Mouse (Mus musculus): ENCODE measurements around the gene Rnf128. TPM values are rescaled to one million over a fixed set of nuclear protein-coding genes. Genes with fewer than 3 reads are reported as not detected.

The Rnf128 gene
- polyA plus RNA-seq, 1 experiment, result 5.2 TPM

- no peaks in the 10 kb centered on the region for H3K27me3 ChIP-seq (ENCODE audit: control insufficient read depth, insufficient read depth, insufficient read length)
- TF ChIP-seq TCF3 (IDR thresholded peaks at IDR 0.05; ENCODE audit: insufficient read length, low read depth) (no peak), E2F4 (IDR thresholded peaks at IDR 0.05; ENCODE audit: insufficient read depth) (no peak), POLR2AphosphoS2 (IDR thresholded peaks at IDR 0.05; ENCODE audit: insufficient read length, low read depth) (no peak), REST (IDR thresholded peaks at IDR 0.05; ENCODE audit: insufficient read depth, insufficient read length) (no peak), TCF12 (IDR thresholded peaks at IDR 0.05; ENCODE audit: insufficient read depth, poor library complexity, severe bottlenecking) (no peak), MYOG (IDR thresholded peaks at IDR 0.05; ENCODE audit: control insufficient read depth in 1 of 3, insufficient read depth in 1 of 3, insufficient read length in 2 of 3, low read depth in 2 of 3) (no peak), CEBPB (IDR thresholded peaks at IDR 0.05; ENCODE audit: insufficient read depth, poor library complexity, severe bottlenecking) (no peak), MYOD1 (IDR thresholded peaks at IDR 0.05; ENCODE audit: control insufficient read depth in 1 of 3, insufficient read length in 2 of 3, low read depth in 2 of 3) (no peak), USF1 (IDR thresholded peaks at IDR 0.05; ENCODE audit: low read depth) (no peak), SRF (IDR thresholded peaks at IDR 0.05; ENCODE audit: control insufficient read depth, insufficient read length, low read depth) (no peak), MAX (IDR thresholded peaks at IDR 0.05; ENCODE audit: low read depth) (no peak), POLR2A (IDR thresholded peaks at IDR 0.05; ENCODE audit: insufficient read length, low read depth) (no peak)
- H3K79me2 ChIP-seq (ENCODE audit: control insufficient read depth, insufficient read depth), result no peaks in the 10 kb centered on the region
These were observed 77.3 kb downstream of the Rnf128 start for GRCm38 (mm10) chrX:139640418-139640817.

GRCm38 (mm10) chrX:139652226-139652625, 89.1 kb downstream of the Rnf128 start:
- Histone ChIP-seq H3ac (ENCODE audit: control insufficient read depth, insufficient read length) (no peak overlapping the region), H3K36me3 (ENCODE audit: control insufficient read depth, insufficient read depth) (no peaks in the 10 kb centered on the region), H3K27me3 (ENCODE audit: control insufficient read depth, insufficient read depth, insufficient read length) (no peaks in the 10 kb centered on the region), H3K4me2 (ENCODE audit: low read depth) (no peak overlapping the region), H3K4me3 (no peak overlapping the region), H3K79me2 (ENCODE audit: control insufficient read depth, insufficient read depth) (no peaks in the 10 kb centered on the region)
- no peak for TF ChIP-seq TCF12 (IDR thresholded peaks at IDR 0.05; ENCODE audit: insufficient read depth, poor library complexity, severe bottlenecking)
- no peak for TF ChIP-seq MYOG (IDR thresholded peaks at IDR 0.05; ENCODE audit: control insufficient read depth in 1 of 3, insufficient read depth in 1 of 3, insufficient read length in 2 of 3, low read depth in 2 of 3)
- TF ChIP-seq MYOD1 (IDR thresholded peaks at IDR 0.05; ENCODE audit: control insufficient read depth in 1 of 3, insufficient read length in 2 of 3, low read depth in 2 of 3), result no peak

More at GRCm38 (mm10) chrX:139640418-139640817, 77.3 kb downstream of the Rnf128 start:
- Histone ChIP-seq H3K4me2 (ENCODE audit: low read depth) (no peak overlapping the region), H3K36me3 (ENCODE audit: control insufficient read depth, insufficient read depth) (no peaks in the 10 kb centered on the region), H3K4me3 (no peak overlapping the region), H3ac (ENCODE audit: control insufficient read depth, insufficient read length) (no peak overlapping the region)

GRCm38 (mm10) chrX:139653292-139653691, 90.2 kb downstream of the Rnf128 start:
- H3K4me3 ChIP-seq, result no peak overlapping the region
- H3K79me2 ChIP-seq (ENCODE audit: control insufficient read depth, insufficient read depth), result no peaks in the 10 kb centered on the region
- H3K27me3 ChIP-seq (ENCODE audit: control insufficient read depth, insufficient read depth, insufficient read length), result no peaks in the 10 kb centered on the region
- H3K4me2 ChIP-seq (ENCODE audit: low read depth), result no peak overlapping the region
- H3ac ChIP-seq (ENCODE audit: control insufficient read depth, insufficient read length), result no peak overlapping the region
- H3K36me3 ChIP-seq (ENCODE audit: control insufficient read depth, insufficient read depth), result no peaks in the 10 kb centered on the region
- TF ChIP-seq MYOG (IDR thresholded peaks at IDR 0.05; ENCODE audit: control insufficient read depth in 1 of 3, insufficient read depth in 1 of 3, insufficient read length in 2 of 3, low read depth in 2 of 3) (peak in 2 of 3 experiments; percentile 23 to 74), CEBPB (IDR thresholded peaks at IDR 0.05; ENCODE audit: insufficient read depth, poor library complexity, severe bottlenecking) (peak; percentile 95), MYOD1 (IDR thresholded peaks at IDR 0.05; ENCODE audit: control insufficient read depth in 1 of 3, insufficient read length in 2 of 3, low read depth in 2 of 3) (peak in 2 of 3 experiments; percentile 47 to 84), MAX (IDR thresholded peaks at IDR 0.05; ENCODE audit: low read depth) (no peak), SRF (IDR thresholded peaks at IDR 0.05; ENCODE audit: control insufficient read depth, insufficient read length, low read depth) (no peak)

GRCm38 (mm10) chrX:139654350-139655063, 91.4 kb downstream of the Rnf128 start:
- no peaks in the 10 kb centered on the region for H3K36me3 ChIP-seq (ENCODE audit: control insufficient read depth, insufficient read depth)
- no peak overlapping the region for H3K4me3 ChIP-seq
- H3K79me2 ChIP-seq (ENCODE audit: control insufficient read depth, insufficient read depth), result no peaks in the 10 kb centered on the region
- H3ac ChIP-seq (ENCODE audit: control insufficient read depth, insufficient read length), result no peak overlapping the region
- TF ChIP-seq MYOD1 (IDR thresholded peaks at IDR 0.05; ENCODE audit: control insufficient read depth in 1 of 3, insufficient read length in 2 of 3, low read depth in 2 of 3) (peak in 1 of 3 experiments; percentile 71), USF1 (IDR thresholded peaks at IDR 0.05; ENCODE audit: low read depth) (no peak), SRF (IDR thresholded peaks at IDR 0.05; ENCODE audit: control insufficient read depth, insufficient read length, low read depth) (no peak), MAX (IDR thresholded peaks at IDR 0.05; ENCODE audit: low read depth) (no peak), CEBPB (IDR thresholded peaks at IDR 0.05; ENCODE audit: insufficient read depth, poor library complexity, severe bottlenecking) (no peak)
- H3K4me2 ChIP-seq (ENCODE audit: low read depth), result peak overlapping the region; percentile 12
- no peaks in the 10 kb centered on the region for H3K27me3 ChIP-seq (ENCODE audit: control insufficient read depth, insufficient read depth, insufficient read length)

GRCm38 (mm10) chrX:139662111-139662510, 99.0 kb downstream of the Rnf128 start:
- H3ac ChIP-seq (ENCODE audit: control insufficient read depth, insufficient read length), result no peak overlapping the region
- H3K4me2 ChIP-seq (ENCODE audit: low read depth), result no peak overlapping the region
- H3K4me3 ChIP-seq, result no peak overlapping the region
- H3K27me3 ChIP-seq (ENCODE audit: control insufficient read depth, insufficient read depth, insufficient read length), result no peaks in the 10 kb centered on the region
- TF ChIP-seq E2F4 (IDR thresholded peaks at IDR 0.05; ENCODE audit: insufficient read depth) (no peak), USF1 (IDR thresholded peaks at IDR 0.05; ENCODE audit: low read depth) (no peak), POLR2A (IDR thresholded peaks at IDR 0.05; ENCODE audit: insufficient read length, low read depth) (no peak), POLR2AphosphoS2 (IDR thresholded peaks at IDR 0.05; ENCODE audit: insufficient read length, low read depth) (no peak), MYOG (IDR thresholded peaks at IDR 0.05; ENCODE audit: control insufficient read depth in 1 of 3, insufficient read depth in 1 of 3, insufficient read length in 2 of 3, low read depth in 2 of 3) (no peak), TCF3 (IDR thresholded peaks at IDR 0.05; ENCODE audit: insufficient read length, low read depth) (no peak), CEBPB (IDR thresholded peaks at IDR 0.05; ENCODE audit: insufficient read depth, poor library complexity, severe bottlenecking) (no peak)
- H3K79me2 ChIP-seq (ENCODE audit: control insufficient read depth, insufficient read depth), result no peaks in the 10 kb centered on the region
- no peaks in the 10 kb centered on the region for H3K36me3 ChIP-seq (ENCODE audit: control insufficient read depth, insufficient read depth)
